Mouse (Mus musculus): ENCODE data around the gene C2.

DNA sequence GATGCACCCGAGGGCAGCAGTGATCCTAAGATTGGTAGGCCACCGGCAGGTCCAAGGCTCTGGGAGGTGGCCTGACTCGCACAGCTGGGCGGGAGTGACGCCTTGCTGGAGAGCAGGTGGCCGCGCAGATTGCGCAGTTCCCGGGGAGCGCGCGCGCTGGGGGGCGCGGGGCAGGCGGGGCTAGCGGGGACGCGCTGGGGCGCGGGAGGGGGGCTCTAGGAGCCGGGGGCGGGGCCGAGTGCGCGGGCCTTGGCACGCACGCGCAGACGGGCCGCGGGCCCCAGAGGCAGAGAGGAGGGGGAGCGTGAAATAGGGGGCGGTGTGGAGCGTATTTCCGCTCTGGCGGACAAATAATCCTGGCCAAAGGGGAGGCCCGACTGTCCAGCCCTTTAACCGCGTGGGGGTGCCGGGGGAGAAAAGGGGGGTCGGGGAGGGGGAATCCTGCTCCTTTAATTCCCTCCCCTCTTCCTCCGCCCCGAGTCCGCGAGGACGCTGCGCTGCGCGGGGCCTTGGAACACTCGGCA, 3.9 kb downstream of the C2 start:
- 0 out of 2 replicates have a peak, but pooled peaks have one; percentile 15 for TF ChIP-seq CTCF (conservative IDR thresholded peaks at IDR 0.05; ENCODE audit: insufficient read depth, insufficient read length, low read depth, low read length)
- TF ChIP-seq POLR2A (IDR thresholded peaks at IDR 0.05; ENCODE audit: low read depth, low read length) = peak; percentile 60
